Mouse (Mus musculus) ES-Bruce4 (cell line): ENCODE data around the gene Gm10340. TPM values are rescaled to one million over a fixed set of nuclear protein-coding genes. Genes with fewer than 3 reads are reported as not detected.
"Not testable (repeated sequence)": the region's sequence is repeated elsewhere in the genome, so short reads cannot be mapped to it uniquely, and the experiment has no call there.

Source experiments
- H3K27ac ChIP-seq: 2 replicates; pipeline ENCODE4 v1.5.1; 2012; ENCODE audit warnings: low read length, inconsistent platforms; ENCODE audit not compliant: insufficient read depth
- H3K27me3 ChIP-seq: 2 replicates; pipeline ENCODE4 v1.6.1; 2012; ENCODE audit warnings: mild to moderate bottlenecking, low read length, inconsistent platforms; ENCODE audit not compliant: control insufficient read depth, poor library complexity, insufficient read depth, severe bottlenecking
- H3K36me3 ChIP-seq: 2 replicates; pipeline ENCODE4 v1.6.1; 2012; ENCODE audit warnings: inconsistent platforms, mild to moderate bottlenecking, low read length, moderate library complexity; ENCODE audit not compliant: control insufficient read depth, poor library complexity, insufficient read depth, severe bottlenecking
- H3K4me1 ChIP-seq: one replicate; pipeline ENCODE4 v1.8.1; 2011; ENCODE audit warnings: low read length; ENCODE audit not compliant: control insufficient read depth, insufficient read depth
- H3K4me3 ChIP-seq: 2 replicates; pipeline ENCODE4 v1.5.1; 2011; ENCODE audit warnings: low read depth, mild to moderate bottlenecking, low read length
- H3K9ac ChIP-seq: 2 replicates; pipeline ENCODE4 v1.6.1; 2012; ENCODE audit warnings: low read depth, mild to moderate bottlenecking, inconsistent platforms; ENCODE audit not compliant: poor library complexity, severe bottlenecking
- H3K9me3 ChIP-seq: replicated peaks from 2 replicates; pipeline ENCODE4 v1.6.1; 2012; ENCODE audit warnings: mild to moderate bottlenecking, low read length, inconsistent platforms; ENCODE audit not compliant: control insufficient read depth, poor library complexity, insufficient read depth, severe bottlenecking
- polyA plus RNA-seq: library from polyadenylated mRNA; stranded (reverse); fragments of >200 nt; gene quantifications from 2 replicates; pipeline ENCODE4 v1.2.4, GENCODE M21; 2011; ENCODE audit warnings: low read depth; ENCODE audit not compliant: missing spikeins, insufficient read depth, insufficient read length

Gene Gm10340
- polyA plus RNA-seq = not detected in 2 replicates

DNA sequence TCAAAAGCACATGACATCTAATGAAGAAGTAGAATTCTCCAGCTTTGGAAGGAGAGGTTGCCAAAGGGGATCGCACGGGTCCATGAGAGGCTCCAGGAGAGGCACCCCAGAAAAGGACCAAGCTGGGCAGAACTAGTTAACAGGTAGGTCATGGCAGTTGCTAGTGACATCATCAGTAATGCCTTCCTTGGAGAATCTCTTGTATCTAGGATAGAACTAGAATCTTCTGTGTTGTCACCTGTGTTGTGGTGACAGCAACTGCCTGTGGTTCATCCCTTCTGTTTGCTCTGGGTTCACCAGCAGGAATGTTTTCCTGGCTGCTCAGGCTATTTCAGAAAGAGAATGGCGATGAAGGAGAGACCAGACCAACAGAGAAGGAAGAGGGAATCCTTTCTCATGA is at the start of gene Gm10340:
TSS of gene Gm10340 (plus strand) at position 301 of the 400 bp plus-strand sequence.
- not testable (repeated sequence) for H3K9me3 ChIP-seq, H3K27me3 ChIP-seq, H3K9ac ChIP-seq, H3K36me3 ChIP-seq, H3K4me1 ChIP-seq, H3K27ac ChIP-seq, H3K4me3 ChIP-seq

DNA sequence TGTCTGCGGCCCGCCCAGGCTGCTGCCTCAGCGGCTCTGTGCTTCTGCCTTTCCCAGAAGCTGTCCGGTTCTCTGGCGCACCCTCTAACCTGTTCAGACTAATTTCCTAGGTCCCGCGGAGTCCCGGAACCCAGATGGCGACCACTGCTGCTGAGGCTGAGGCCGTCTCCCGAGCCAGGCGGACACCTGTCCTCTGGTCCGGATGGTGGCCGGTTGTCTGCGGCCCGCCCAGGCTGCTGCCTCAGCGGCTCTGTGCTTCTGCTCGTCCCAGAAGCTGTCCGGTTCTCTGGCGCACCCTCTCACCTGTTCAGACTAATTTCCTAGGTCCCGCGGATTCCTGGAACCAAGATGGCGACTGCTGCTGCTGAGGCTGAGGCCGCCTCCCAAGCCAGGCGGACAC is 17.7 kb upstream of the Gm10340 start:
- H3K27ac ChIP-seq, H3K4me1 ChIP-seq, H3K9ac ChIP-seq, H3K9me3 ChIP-seq, H3K27me3 ChIP-seq, H3K36me3 ChIP-seq, H3K4me3 ChIP-seq: not testable (repeated sequence)

DNA sequence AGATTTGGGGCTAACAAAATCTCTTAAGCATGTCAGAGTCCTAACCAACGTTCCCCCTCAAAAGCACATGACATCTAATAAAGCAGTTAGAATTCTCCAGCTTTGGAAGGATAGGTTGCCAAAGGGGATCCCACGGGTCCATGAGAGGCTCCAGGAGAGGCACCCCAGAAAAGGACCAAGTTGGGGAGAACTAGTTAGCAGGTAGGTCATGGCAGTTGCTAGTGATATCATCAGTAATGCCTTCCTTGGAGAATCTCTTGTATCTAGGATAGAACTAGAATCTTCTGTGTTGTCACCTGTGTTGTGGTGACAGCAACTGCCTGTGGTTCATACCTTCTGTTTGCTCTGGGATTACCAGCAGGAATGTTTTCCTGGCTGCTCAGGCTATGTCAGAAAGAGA is 54.2 kb downstream of the Gm10340 start, which contains the start of gene Gm5795:
TSS of gene Gm5795 (plus strand) at position 301 of the 400 bp plus-strand sequence.
- not testable (repeated sequence) for H3K9me3 ChIP-seq, H3K4me3 ChIP-seq, H3K27me3 ChIP-seq, H3K9ac ChIP-seq, H3K36me3 ChIP-seq, H3K4me1 ChIP-seq, H3K27ac ChIP-seq

Other genes starting within 250 kb of the Gm10340 start
- gene Gm2888, start 104.0 kb upstream of the Gm10340 start, polyA plus RNA-seq = not detected in 2 replicates
- 0.42 and 1.7 TPM in 2 replicates for gene Gm2897, start 84.7 kb upstream of the Gm10340 start, polyA plus RNA-seq
- not detected in 2 replicates for gene Gm5795, start 54.3 kb downstream of the Gm10340 start, polyA plus RNA-seq
- 3.2 and 4.1 TPM in 2 replicates for gene D830030K20Rik, start 74.5 kb downstream of the Gm10340 start, polyA plus RNA-seq
- gene Gm2956, start 198.6 kb downstream of the Gm10340 start, polyA plus RNA-seq = not detected in 2 replicates